Mouse (Mus musculus) left cerebral cortex, postnatal 25 days (tissue): ENCODE measurements around the gene Akr1b7. TPM values are rescaled to one million over a fixed set of nuclear protein-coding genes. Genes with fewer than 3 reads are reported as not detected.
"Not testable (repeated sequence)": the region's sequence is repeated elsewhere in the genome, so short reads cannot be mapped to it uniquely, and the experiment has no call there.

Source experiments
- DNase-seq, 2 experiments: peaks; one replicate each; pipeline ENCODE4 v3.0.0; 2022; ENCODE audit warnings: low spot score in 2 of 2, mixed read lengths in 1 of 2
- intact Hi-C: fragments of 180-260 bp; cut with DNase I; formaldehyde crosslinking; loops from one replicate; pipeline ENCODE4 v1.15.1; 2025
- total RNA-seq, 2 experiments: library from RNA; stranded (reverse); gene quantifications; 2 replicates each; pipeline ENCODE4 v1.2.3; 2021

The Akr1b7 gene
- total RNA-seq, 2 experiments from 2014 or later = not detected

DNA sequence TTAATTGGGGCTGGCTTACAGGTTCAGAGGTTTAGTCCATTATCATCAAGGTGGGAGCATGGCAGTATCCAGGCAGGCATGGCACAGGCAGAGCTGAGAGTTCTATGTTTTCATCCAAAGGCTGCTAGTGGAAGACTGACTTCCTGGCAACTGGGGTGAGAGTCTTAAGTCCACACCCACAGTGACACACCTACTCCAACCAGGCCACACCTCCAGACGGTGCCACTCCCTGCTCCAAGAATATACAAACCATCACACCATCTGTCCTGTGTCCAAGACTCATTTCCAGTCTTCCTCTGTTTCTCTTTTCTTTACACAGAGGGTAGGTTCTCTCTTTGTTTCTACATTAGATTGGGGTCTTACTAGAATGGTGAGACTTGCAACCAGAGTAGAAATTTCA is 1.3 kb downstream of the Akr1b7 start:
- intact Hi-C loops, DNase-seq: not testable (repeated sequence)

DNA sequence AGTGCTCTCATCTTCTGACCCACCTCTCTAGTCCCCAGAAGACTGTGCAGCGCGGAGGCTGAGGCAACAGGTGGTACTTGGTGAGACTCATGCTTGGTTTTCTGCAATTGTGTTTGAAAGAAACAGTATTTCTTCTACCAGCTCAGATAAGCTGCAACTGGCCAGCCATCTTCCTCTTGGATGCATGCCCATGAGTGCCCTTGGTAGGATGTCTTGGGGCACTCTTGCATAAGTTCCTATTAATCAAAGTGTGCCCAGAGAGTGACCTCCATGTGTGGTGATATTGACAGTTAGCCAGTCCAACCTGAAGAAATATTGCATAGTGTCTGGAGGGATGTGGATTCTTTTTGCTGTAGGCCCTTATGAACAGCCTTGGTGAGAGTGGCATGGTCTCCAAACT is 4.4 kb downstream of the Akr1b7 start:
- intact Hi-C loops = no loop called here
- DNase-seq = no peak

DNA sequence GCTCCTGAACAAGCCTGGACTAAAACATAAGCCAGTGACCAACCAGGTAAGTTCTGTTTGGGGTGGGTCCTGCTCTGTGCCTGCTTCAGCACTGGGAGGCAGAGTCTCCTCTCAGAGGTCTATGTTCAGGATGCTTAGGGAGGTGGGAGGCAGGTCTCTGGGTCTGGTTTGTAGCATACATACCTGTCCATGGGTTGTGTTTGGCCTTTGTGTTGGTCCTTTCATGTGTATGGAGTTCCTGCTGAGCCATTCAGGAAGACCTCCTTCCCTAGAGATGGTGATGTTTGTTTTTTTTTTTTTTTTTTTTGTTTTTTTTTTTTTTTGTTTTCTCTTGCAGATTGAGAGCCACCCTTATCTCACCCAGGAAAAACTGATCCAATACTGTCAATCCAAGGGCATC is 6.9 kb downstream of the Akr1b7 start:
- DNase-seq = no peak
- intact Hi-C loops = no loop called here

DNA sequence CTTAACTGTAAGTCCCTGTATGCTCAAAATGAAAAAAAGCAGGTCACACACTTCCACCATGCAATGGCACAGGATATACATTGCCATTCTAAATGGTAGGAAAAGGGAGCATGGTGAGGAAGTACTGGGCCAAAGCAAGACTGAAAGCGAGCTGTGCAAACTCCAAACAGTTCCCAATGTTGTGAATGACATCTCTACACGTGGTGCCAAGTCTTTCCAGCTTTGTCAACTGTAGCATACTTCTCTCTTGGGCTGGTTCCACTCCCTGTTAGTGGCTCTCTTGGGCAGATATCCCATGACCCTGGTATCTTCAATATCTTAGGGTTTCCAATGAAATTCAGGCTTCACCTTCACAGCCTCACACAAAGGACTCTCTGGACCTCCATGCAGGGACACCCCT is 26.9 kb downstream of the Akr1b7 start:
- intact Hi-C loops = no loop called here
- no peak for DNase-seq

DNA sequence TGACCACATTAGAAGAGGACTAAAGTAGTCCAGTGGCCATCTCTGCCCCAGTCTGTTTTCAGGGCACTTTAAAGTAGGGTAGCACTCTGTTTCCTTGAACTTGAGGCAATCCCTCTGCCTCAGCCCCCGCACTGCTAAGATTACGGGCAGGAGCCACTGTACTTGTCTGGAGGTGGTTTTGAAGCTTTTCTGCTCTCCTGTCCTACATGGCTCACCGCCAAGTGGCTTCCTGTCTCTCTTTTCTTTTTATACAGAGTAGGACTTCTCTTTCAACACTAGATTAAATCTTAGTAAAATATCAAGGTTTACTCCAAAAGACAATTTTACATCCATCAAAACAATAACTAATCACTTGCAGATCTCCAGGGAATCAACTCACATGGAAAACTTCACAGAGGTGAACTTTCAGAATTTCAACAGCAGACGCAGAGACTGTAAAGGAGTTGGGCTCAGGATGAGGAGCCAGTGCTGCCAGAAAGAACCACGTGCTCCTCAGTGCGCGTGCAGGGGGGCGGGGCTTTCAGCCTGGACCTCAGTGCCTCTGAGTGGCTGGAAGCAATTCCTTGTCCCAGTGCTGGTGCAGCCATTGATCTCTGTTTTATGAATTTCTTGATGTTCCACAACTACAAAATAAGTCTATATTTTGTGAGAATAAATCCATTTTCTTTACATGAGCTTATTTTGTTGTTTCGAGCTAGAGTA is 29.6 kb downstream of the Akr1b7 start:
- intact Hi-C loops = loop anchor here (10.0 kb wide), 1 partner anchor 237 kb away; no protein-coding TSS in a partner anchor
- peak in 1 of 2 experiments; percentile 26 for DNase-seq

DNA sequence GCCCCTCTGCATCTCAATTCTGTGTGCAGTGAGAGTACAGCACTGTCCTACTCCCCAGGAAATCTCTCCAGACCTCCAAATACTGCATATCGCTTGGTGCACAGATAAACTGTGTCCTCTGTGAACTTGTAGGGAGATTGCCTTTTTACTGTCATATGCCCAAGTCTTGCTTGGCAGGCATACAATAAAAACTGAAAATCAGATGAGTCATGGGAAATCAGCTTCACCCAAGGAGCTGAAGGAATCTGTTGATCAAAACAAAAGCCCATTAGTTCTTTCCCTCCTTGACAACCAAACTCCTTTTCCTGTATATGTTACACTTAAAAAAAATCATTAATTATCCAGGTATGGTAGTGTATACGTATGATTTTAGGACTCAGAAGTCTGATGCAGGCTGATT is 31.7 kb downstream of the Akr1b7 start:
- intact Hi-C loops = loop anchor here (10.0 kb wide), 1 partner anchor 239 kb away; no protein-coding TSS in a partner anchor
- DNase-seq = no peak

DNA sequence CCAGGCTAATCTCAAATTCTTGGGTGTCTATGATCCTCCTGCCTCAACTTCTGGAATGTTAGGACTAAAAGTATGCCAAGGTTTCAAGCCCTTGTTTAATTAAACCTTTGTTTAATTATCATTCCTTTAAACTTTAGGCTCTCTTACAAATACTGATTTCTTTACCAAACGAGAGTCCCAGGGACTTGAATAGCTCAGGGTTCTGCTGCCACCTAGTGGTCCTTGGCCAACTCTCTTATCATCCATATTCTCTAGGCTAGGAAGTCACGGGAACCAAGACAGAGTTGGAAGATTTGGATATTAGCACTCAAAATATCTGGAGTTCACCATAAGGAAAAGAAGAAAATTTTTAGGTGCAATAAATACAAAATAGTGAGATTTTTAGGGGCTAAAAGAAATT is 35.8 kb downstream of the Akr1b7 start:
- peak; percentile 75 to 85 for DNase-seq
- intact Hi-C loops = loop anchor here (1.0 to 10.0 kb wide), 3 partner anchors 76 to 243 kb away; no protein-coding TSS in a partner anchor

DNA sequence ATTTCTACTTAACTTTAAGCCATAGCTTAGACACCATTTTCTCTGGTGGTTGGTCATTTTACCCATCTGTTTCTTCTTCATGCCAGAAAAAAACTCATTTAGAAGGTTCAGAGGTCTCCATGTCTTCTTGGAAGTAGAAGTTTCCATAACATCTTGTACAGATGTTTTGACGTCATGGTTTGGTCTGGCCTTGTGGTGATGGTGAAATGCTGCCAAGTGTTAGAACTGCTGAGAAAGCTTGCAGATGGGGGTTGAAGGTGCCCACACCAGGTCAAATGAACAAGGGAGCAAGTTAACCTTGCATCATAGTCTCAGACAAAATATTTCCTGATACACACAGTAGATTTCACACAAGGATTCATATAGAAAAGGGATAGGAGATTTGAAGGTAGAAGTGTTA is 36.6 kb downstream of the Akr1b7 start:
- intact Hi-C loops = loop anchor here (1.0 to 10.0 kb wide), 3 partner anchors 76 to 244 kb away; no protein-coding TSS in a partner anchor
- no peak for DNase-seq

DNA sequence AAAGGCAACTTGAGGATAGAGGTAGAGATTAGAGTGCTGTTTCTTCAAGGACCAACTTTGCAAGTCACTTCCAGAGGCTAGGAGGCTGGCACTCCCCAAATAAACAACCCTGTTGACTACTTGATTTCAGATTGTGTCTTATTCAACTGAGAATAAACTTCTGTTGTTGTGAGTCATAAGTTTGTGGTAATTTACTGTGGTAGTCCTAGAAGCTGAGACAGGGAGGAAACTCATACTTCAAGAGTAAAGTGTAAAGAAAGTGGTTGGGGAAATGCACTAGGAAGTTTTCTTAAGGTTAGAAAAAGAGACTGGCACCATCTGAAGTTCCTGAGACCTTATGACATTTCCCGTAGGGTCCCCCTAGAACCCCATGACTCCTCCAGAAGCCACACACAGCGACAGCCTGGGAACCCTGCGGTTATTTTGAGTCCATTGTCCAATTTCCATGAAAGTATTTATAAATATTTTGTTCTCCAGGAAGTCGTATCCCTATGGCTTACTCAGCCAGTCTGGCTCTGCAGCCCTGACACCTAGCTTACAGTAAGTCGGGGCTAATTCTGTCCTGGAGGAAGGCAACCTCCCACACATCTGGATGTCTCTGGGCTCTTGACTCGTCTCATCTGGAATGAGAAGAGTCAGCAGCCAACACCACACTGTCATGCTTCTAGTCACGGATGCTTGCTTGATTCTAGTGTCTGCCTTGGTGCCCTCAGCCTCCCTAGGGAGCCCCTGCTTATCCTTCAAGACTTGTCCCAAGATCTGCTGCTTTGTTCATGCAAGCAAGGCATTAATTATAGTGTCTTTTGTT is 41.0 kb downstream of the Akr1b7 start:
- DNase-seq = no peak
- intact Hi-C loops = no loop called here

DNA sequence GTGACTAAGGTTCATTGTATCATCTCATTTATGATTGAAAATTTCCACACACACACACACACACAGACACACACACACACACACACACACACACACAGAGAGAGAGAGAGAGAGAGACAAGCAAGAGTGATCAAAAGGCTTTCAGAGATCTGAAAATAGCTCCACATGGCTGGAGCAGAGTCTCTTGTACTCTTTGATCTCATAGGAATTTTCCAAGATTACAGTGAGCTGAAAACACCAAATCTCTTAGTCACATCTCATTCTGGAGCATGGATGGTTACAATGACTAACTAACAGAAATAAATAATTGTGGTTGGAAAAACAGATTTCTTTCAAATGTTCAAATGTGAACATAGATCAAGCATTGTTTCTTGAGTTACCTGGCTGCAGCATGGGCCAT is 47.3 kb downstream of the Akr1b7 start:
- intact Hi-C loops = no loop called here
- DNase-seq = no peak

DNA sequence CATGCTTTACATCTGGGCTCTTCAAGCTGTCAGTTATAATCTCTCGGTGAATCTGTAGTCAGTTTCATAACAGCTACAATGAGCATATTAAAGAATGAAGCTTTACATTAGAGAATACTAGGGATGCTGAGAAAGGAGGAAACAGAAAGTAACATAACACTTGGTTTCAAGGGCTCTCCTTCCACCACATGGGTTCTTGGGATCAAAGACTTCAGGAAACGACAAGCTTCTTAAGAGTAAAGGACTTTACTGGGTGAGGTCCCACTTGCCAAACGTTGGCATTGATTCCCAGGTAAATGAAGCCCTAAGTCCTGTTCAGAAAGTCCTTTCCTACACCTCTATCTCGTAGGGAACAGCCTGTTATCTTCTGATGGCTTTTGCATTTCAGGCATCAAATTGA is 48.5 kb downstream of the Akr1b7 start:
- intact Hi-C loops = no loop called here
- no peak for DNase-seq

DNA sequence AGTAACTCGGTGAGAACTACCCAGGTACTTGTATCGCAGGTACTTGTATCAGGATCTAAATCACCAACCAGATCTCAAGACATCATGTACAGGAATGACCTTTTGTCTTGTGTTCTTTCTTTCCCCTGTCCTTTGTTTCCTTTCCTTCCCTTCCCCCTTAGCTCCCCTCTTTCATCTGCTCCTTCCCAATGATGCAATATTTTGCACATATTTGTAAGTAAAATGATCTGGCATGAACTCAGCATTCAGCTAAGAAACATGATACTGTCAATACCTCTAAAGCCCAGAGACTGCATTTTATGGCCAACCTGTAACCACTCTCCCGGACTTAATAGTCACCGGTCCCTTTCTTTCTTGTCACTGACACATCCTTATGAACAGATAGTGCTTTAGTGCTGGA is 51.4 kb downstream of the Akr1b7 start:
- DNase-seq = no peak
- intact Hi-C loops = no loop called here

DNA sequence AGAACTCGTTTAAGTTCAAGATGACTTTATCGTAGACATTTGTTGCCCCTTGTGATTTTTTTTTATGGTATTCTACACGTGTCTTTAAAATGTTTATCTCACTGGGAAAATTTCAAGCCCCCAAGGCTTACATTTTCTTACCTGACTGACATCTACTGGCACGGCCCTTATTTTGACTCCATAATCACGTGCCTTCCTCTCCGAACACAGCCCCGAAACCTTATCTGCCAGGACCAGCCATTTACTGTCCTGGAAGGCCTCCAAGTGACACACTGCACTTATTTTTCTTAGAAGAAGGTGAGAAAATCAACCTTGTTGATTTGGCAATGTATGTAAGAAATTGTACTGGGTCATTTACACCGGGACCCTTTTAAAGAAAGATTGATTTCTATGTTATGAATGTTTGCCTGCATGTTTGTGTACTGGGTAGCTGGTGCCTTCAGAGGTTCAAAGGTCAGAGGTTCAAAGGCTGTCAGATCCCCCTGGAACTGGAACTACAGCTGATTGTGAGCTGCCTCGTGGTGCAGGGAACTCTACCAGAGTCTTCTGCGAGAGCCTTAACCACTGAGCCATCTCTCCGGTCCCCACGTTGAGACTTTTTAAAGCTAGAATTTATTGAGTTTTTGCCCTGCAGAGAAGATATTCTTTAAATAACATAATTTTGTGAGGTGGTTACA is 59.4 kb downstream of the Akr1b7 start:
- DNase-seq = no peak
- intact Hi-C loops = no loop called here

Other genes with a start within 250 kb of the Akr1b7 start
- gene Slc35b4, start 235.2 kb upstream of the Akr1b7 start, total RNA-seq = 10 to 100 TPM; 54.7 to 64.1 TPM
- 10 to 100 TPM; 42.2 to 45.5 TPM for gene Akr1b3, start 94.9 kb upstream of the Akr1b7 start, total RNA-seq
- under 1 TPM; 0.62 to 0.69 TPM for gene Akr1b8, start 58.2 kb upstream of the Akr1b7 start, total RNA-seq
- gene Akr1b10, start 28.1 kb upstream of the Akr1b7 start, total RNA-seq = 10 to 100 TPM; 19.5 to 21.0 TPM
- gene Bpgm, start 63.9 kb downstream of the Akr1b7 start, total RNA-seq = 10 to 100 TPM; 69.3 to 76.2 TPM
- gene Cald1, start 186.2 kb downstream of the Akr1b7 start, total RNA-seq = 10 to 100 TPM; 18.4 to 22.0 TPM